Mouse (Mus musculus) myocyte (in vitro differentiated cells): ENCODE data around the gene Gm3020. TPM values are rescaled to one million over a fixed set of nuclear protein-coding genes. Genes with fewer than 3 reads are reported as not detected.
"Not testable (repeated sequence)": the region's sequence is repeated elsewhere in the genome, so short reads cannot be mapped to it uniquely, and the experiment has no call there.

Experiments
- H3K27me3 ChIP-seq: one replicate; pipeline ENCODE4 v1.6.1; 2011; ENCODE audit not compliant: control insufficient read depth, insufficient read depth, insufficient read length
- H3K36me3 ChIP-seq: one replicate; pipeline ENCODE4 v1.6.1; 2011; ENCODE audit not compliant: control insufficient read depth, insufficient read depth
- H3K4me2 ChIP-seq: one replicate; pipeline ENCODE4 v1.6.1; 2011; ENCODE audit warnings: low read depth, control low read depth
- H3K4me3 ChIP-seq: one replicate; pipeline ENCODE4 v1.5.1; 2011; ENCODE audit warnings: mild to moderate bottlenecking, control low read depth, moderate library complexity
- H3K79me2 ChIP-seq: one replicate; pipeline ENCODE4 v1.6.1; 2011; ENCODE audit not compliant: control insufficient read depth, insufficient read depth
- H3ac ChIP-seq: one replicate; pipeline ENCODE4 v1.6.1; 2011; ENCODE audit not compliant: control insufficient read depth, insufficient read length
- polyA plus RNA-seq: library from polyadenylated mRNA; unstranded; fragments of >200 nt; fragmentation: generic; extraction: Trizol; gene quantifications from one replicate; pipeline ENCODE4 v1.2.1, GENCODE M21; 2012; ENCODE audit warnings: missing spikeins

Gm3020 gene
- polyA plus RNA-seq: not detected

DNA sequence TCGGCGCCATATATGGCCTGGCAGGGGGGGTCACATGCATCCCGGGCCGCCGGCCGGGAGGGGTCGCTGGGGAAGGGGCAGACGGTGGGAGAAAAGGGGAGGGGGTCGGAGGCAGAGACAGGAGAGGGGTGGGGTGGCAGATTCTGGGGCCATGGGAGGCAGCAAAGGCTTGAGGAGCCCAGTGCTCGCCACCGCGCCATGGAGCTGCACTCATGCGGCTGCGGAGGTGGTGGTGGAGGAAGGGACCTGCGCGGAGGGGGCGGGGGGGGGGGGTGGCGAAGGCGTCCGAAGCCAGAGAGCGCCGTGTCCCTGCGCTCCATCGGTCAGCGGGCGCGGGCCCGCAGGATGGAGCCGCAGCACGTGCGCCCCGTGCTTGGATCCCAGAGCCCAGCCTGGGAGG lies at the start of gene Gm3020:
TSS of gene Gm3020 (plus strand) at position 301 of the 400 bp plus-strand sequence.
- not testable (repeated sequence) for H3K4me2 ChIP-seq, H3K27me3 ChIP-seq, H3ac ChIP-seq, H3K79me2 ChIP-seq, H3K36me3 ChIP-seq, H3K4me3 ChIP-seq

DNA sequence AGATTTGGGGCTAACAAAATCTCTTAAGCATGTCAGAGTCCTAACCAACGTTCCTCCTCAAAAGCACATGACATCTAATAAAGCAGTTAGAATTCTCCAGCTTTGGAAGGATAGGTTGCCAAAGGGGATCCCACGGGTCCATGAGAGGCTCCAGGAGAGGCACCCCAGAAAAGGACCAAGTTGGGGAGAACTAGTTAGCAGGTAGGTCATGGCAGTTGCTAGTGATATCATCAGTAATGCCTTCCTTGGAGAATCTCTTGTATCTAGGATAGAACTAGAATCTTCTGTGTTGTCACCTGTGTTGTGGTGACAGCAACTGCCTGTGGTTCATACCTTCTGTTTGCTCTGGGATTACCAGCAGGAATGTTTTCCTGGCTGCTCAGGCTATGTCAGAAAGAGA lies 17.6 kb upstream of the Gm3020 start, which contains the start of gene Gm3012:
TSS of gene Gm3012 (plus strand) at position 301 of the 400 bp plus-strand sequence.
- not testable (repeated sequence) for H3K4me3 ChIP-seq, H3K36me3 ChIP-seq, H3ac ChIP-seq, H3K4me2 ChIP-seq, H3K79me2 ChIP-seq, H3K27me3 ChIP-seq

DNA sequence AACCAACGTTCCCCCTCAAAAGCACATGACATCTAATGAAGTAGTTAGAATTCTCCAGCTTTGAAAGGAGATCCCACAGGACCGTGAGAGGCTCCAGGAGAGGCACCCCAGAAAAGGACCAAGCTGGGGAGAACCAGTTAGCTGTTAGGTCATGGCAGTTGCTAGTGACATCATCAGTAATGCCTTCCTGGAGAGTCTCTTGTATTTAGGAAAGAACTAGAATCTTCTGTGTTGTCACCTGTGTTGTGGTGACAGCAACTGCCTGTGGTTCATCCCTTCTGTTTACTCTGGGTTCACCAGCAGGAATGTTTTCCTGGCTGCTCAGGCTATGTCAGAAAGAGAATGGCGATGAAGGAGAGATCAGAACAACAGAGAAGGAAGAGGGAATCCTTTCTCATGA lies 36.7 kb downstream of the Gm3020 start, which contains the start of gene Gm3043:
TSS of gene Gm3043 (plus strand) at position 301 of the 400 bp plus-strand sequence.
- H3K79me2 ChIP-seq, H3K27me3 ChIP-seq, H3K36me3 ChIP-seq, H3K4me2 ChIP-seq, H3ac ChIP-seq, H3K4me3 ChIP-seq: not testable (repeated sequence)

Other genes starting within 250 kb of the Gm3020 start
- gene Gm10409, start 239.4 kb upstream of the Gm3020 start, polyA plus RNA-seq: not detected
- gene Gm3005, start 223.9 kb upstream of the Gm3020 start, polyA plus RNA-seq: not detected
- gene Gm10408, start 202.7 kb upstream of the Gm3020 start, polyA plus RNA-seq: not detected
- gene Gm3012, start 17.5 kb upstream of the Gm3020 start, polyA plus RNA-seq: not detected
- gene Gm3043, start 36.8 kb downstream of the Gm3020 start, polyA plus RNA-seq: not detected
- gene Gm3002, start 158.0 kb downstream of the Gm3020 start, polyA plus RNA-seq: not detected
- not detected for gene Gm3033, start 194.2 kb downstream of the Gm3020 start, polyA plus RNA-seq
- not detected for gene Gm2916, start 232.1 kb downstream of the Gm3020 start, polyA plus RNA-seq